Mouse (Mus musculus) A20 (cell line): Measurements from ENCODE around the gene BC051019.

ENCODE experiments used
- DNase-seq: peaks from one replicate; pipeline ENCODE4 v3.0.0-alpha.2; 2011; ENCODE audit warnings: low read depth, low spot score

BC051019 gene

DNA sequence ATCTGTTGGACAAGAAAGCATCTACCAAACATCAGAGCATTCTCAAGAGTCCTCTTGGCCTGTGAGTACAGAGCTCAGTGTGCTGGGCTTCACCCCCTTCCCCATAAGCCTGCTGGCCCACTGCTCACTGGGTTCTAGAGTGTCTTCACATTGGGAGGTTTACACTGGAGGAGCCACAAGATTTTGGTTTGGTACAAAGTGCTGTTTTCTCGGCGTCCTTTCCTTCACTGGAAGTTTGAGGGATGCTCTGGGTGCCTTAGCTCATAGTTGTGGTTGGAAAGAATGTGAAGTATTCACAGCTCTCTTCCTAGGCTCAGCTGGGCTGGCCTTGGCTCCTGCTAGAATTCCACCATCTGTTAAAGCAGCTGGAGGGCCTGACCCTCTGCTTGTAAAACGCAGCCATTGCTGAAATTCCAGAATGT, 14.7 kb downstream of the BC051019 start:
- no peak for DNase-seq

DNA sequence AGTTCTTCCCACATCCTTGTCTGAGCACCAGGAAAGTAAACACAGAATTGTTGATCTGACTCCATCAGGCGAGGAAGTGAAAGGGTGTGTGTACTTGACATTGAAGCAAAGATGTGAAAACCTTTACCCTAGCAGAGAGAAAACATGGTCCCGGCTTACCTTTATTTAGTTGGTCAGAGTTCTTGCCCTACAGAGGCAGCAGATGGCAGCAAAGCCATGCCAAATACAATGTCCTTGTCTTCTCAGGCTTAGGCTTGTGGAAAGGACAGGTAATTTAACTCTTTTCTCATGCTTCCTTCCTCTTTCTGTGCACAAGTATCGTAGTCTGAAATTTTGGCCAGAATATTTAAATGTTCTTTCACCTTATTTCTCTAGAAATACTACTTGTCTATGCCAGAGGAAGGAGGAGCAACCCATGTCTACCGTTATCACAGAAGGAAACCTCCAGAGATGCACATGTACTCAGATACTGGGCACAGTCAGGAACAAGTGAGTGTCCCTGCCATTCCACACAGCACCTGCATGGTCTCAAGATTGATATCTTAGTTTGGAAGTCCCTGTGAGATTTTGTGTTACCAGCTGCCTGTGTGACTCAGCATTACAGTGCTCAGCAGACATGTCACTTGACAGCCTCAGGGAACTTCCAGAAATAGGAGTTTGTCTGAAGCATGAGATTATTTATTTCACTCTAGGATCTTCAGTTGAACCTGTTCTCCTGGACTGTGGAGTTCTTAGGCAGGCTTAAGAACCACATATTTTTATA, 16.4 kb downstream of the BC051019 start:
- peak; percentile 85 for DNase-seq

DNA sequence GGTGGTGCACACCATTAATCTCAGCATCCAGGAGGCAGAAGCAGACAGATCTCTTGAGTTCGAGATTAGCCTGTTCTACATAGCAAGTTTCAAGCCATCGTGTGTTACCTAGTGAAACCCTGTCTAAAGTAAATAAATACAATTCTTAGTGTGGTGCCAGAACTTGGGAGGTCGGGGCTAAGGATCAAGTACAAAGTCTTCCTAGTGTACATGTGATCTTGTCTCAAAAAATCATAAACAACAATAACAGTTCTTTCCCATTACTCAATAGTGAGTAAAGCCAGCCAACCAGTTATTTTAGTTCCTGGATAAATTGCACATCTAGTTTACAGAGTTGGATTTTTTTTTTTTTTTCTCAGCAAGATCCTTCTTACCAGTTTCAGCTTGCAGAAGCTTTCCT, 19.2 kb downstream of the BC051019 start:
- no peak for DNase-seq

DNA sequence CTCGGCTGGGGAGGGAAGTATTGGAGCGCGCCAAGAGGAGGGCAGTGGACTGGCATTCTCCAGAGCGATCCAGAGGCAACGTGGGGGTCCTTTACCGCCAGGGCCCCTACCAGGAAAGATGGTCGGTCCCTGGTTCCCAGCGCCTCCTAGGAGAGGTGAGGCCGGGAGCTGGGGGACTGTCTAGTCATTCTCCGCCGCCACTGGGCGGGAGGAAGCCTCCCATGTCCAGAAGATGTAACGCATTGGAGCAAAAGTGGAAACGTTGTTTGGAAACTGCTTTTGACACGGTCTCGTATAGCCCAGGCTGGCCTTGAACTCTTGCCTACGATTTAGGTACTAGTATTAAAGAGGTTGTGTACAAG, 19.7 kb downstream of the BC051019 start:
- DNase-seq: no peak

DNA sequence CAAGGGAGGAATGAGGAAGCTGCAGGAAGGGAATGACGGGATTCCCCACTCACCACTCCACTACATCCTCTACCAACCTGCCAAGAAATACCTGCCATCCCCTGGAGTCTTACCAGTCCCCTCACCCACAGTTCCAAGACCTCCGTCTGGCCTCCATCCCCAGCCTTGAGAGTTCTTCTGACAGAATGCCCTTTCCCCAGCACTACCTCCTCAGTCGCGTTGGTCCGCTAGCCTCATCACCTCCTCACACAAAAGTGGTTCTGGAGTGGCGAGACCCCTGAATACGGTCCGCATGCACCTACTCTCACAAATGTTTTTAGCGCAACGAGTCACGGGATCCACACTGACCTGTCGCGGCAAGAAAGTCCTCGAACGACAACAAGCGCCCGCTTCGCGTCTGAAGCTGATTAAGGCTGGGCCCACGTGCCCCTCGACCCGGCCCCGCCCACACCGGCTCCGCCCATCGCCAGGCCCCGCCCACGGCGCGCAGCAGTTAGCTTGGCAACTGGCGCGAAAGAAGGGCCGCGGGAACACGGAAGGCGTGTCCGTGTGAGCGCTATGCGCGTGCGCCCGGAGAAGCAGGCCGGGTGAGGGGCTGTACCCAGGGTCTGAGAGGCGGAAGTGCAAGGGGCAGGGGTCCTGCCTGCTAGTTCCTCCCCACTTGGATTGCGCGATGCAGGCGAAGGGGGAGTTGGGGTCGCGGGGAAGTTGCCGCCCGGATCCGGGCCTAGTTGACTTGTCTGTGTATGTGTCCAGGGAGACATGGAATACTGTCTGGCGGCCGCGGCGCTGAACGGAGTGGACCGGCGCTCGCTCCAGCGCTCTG, 20.2 kb downstream of the BC051019 start, which contains the start of the genes St5 and Akip1:
St5 (minus strand) TSS at position 416 of the 826 bp plus-strand sequence.
Akip1 (plus strand) TSS at position 501 of the 826 bp plus-strand sequence.
- DNase-seq: peak; percentile 97

DNA sequence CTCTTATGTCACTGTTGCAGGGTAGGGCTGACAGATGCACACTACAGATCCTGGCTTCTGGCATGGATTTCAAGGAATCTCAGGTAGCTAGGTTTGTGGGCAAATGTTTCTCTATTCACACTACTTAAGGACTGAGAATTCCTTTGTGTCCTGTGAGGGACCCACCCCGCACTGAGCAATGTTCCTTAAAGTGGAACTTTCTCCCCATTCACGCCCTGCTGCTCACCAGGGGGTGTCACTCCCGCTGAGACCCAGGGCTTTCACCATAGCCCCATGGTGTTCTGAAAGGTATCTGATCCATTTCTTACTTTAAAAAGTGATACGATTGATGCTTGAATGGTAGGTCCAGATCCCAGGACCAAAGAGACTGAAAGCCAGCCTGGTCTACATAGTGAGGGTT, 20.9 kb downstream of the BC051019 start:
- DNase-seq: no peak

DNA sequence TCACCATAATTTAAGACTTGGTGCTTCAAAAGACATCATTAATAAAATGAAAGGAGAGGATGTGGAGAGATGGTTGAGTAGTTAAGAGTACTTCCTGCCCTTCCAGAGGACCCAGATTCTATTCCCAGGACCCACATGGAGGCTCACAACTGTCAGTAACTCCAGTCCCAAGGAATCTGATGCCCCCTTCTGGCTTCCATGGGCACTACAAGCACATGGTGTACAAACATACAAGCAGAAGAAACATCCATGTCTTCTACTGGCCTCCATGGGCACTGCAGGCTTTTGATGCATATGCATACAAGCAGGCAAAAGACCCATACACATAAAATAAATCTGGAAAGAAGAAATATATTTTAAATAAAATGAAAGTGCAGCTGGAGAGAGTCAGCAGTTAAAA, 23.4 kb downstream of the BC051019 start:
- peak; percentile 40 for DNase-seq

DNA sequence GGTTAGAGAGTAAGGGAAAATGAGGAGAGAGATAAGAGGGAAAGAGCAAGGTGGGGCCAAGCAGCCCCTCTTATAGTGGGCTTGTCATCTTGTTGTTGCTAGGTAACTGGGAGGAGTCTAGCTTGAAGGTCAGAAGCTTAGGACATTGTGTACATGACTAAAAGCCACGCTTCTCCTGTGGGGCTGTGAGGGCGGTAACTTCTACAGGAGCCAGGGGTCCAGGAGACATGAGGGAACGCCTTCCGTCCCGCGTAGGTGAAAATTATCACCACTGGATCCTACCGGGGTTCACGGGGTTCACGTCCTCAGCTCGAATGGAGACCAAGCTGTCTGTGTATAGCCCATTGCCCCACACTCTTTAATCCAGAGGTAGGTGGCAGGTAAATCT, 28.3 kb downstream of the BC051019 start:
- DNase-seq: no peak

DNA sequence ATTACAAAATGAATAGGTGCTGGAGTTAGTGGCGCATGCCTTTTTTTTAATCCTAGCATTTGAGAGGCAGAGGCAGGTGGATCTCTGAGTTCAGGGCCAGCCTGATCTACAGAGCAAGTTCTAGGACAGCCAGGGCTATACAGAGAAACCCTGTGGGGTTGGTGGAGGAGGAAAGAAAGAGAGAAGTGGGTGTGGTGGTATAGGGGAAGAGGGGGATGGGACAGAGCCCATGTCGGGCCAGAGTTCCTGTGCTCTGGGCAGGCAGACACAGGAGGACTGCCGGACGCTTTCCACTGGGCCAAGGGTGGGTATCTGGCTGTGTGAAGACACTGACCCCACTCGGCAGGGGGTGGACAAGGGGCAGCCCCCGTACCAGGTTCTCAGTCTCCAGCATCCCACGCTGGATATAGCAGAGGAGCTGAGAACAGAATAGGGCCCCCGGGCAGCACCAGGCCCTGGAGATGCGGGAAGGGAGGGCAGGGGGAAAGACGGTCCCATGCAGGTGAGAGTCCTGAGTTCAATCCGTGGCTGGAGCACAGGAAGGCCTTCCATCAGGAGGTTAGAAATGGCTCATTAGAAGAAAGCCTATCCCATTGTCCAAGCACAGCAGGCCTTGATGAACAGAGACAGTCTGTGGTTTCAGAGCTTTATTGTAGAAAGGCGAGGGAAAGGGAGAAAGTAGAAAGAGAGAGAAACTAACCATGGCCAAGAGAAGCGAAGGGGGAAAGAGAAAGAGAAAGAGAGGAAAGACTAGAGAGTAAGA, 28.9 kb downstream of the BC051019 start:
- no peak for DNase-seq

DNA sequence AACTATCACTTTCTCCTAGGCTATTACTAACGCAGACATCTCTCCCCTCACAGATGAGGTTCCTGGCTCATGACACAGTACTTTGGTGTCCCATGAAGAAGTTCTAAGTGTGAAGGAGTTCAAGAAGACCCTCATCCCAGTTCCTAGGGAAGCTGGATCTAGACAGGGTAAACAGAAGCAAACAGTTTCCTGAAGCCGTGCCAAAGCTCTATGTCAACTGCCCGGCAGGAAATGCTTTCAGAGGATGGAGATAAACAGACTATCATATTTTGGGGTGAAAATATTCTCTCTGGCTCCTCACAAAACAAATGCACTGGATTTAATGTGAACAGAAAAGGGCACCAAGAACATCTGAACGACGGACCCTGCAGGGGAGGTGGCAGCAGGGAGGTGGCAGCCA, 32.7 kb downstream of the BC051019 start:
- no peak for DNase-seq

DNA sequence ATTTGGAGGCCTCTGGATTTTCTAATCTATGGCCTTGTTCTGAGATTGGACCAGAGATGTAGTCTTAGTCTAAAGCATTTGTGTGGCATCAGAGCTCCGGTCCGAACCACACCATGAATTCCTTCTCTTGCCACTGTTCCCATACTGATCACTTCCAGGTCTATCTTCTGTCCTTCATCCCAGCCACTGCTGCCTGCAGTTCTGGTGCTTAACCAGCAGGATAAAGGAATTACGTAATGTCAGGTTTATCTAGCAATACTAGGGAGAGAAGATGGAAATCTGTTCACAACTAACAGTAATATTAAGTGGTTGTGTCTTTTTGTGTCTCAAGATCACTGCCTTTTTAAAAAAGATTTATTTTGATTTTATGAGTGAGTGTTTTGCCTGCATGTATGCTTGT, 33.5 kb downstream of the BC051019 start:
- no peak for DNase-seq

DNA sequence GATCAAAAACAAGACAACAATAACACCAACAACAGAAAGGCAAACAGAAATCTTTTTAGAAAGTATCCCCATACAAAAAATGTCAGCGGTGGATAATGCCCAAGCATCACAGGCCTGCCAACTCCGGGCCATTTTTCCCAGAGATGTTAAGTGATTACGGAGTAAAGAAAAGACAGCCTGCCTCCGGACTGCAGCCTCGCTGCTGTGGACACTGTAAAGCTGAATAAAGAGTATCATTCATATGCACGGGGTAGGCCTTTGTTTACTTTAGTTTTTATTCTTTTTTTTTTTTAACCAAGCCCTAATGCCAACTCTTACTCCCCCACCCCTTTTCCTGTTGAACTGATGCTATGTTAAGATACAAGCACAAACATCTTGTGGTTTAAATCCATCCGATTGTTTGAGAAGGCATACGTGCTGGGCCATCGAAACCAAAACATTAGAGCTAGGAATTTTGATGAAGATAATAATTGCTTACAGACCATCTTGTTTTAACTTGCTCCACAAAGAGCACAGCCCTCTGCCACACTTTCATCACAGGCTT, 37.0 kb downstream of the BC051019 start:
- DNase-seq: no peak

DNA sequence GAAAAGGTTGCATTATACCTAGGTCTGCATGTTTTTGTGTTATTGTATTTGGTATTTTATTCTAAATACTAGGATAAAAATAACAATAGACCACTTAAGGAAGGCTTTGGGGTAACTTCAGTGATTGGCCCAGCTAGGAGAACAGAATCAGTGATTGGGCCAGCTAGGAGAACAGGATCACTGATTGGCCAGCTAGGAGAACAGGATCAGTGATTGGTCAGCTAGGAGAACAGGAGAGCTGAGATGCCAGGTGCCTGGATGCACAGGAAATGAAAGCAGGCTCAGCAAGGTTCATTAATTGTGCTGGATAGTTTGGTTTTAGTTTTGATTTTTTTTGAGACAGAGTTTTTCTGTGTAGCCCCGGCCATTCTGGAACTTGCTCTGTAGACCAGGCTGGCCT, 42.8 kb downstream of the BC051019 start:
- DNase-seq: peak; percentile 30

DNA sequence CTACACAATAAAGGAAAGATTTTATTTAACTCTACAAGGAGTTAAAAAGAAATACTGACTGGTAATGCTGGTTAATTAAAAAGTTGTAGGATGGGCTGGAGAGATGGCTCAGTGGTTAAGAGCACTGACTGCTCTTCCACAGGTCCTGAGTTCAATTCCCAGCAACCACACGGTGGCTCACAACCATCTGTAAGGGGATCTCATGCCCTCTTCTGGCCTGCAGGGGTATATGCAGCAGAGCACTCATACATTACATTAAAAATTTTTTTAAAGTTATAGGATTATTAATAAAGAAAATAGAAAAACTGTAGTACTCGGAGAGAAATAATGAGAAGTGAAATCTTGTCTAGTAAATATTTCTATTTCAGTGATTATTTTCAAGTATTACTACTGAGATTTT, 43.4 kb downstream of the BC051019 start:
- no peak for DNase-seq

DNA sequence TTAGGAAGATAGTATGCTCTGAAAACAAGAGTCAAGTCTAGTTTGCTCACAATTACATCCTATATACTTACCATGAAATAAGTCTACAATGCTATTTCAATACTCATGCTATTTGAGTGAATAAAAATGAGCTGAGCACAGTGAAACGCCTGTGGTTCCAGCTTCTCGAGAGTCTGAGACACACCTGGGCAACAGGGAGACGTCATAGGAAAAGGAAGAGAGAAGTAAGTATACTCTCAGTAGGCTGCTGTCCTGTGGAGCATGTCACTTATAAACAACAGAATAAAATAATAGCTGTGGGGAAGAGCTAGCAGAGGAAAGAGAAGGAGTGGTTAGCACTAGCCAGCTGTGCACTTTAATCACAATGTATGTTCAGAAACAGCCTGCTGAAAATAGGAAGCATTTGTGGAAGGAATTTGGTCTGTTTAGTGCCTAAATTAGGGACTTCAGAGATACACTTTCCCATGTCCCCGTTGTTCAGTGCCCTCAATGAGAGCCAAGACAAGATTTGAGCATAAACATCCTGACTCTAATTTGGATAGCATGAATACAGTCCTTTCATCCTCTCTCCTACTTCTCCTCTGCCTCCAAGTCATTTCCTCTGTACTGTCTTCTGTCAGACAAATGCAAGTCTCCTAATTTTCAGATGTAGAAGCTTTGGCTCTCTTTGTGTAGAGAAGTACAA, 48.6 kb downstream of the BC051019 start:
- DNase-seq: peak; percentile 57

DNA sequence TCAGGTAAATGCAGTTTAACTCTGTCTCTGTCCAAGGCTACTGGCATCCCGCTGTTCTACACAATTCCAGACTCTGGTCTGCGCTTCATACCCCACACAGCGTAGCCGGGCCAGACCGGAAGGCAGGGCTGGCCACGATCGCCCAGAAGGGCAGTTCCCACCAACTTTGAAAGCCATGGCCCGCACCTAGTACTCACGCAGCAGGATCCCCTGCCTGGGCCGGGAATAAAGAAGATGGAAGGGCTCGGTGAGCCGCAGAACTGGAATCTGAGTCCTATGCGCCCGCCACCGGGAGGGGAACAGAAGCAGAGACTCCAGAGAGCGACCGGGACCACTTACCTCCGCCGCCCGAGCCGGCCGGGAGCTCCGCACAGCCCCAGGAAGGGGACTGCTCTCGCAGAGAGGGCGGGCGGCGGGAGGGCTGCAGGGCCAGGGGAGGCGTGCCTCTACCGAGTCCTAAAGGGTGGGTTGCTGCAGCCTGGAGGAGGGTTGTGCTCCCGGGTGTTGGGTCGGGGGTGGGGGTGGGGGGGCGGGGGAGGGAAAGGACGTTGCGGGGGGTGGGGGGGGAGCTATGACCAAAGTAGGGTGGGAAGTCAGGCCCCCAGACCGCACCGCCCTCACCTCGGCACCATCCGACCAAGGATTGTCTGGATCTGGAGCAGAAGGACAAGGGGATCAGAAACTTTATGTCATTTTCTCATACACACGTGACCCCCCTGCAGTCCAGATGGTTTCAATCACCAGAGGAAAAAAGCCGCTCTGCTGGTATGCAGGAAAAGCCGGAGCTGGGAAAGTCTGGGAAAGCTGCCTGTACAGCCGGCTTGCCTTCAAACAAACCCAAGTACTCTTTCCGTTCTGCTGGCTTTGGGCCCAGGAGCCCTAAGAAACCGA, 51.8 kb downstream of the BC051019 start:
- no peak for DNase-seq

DNA sequence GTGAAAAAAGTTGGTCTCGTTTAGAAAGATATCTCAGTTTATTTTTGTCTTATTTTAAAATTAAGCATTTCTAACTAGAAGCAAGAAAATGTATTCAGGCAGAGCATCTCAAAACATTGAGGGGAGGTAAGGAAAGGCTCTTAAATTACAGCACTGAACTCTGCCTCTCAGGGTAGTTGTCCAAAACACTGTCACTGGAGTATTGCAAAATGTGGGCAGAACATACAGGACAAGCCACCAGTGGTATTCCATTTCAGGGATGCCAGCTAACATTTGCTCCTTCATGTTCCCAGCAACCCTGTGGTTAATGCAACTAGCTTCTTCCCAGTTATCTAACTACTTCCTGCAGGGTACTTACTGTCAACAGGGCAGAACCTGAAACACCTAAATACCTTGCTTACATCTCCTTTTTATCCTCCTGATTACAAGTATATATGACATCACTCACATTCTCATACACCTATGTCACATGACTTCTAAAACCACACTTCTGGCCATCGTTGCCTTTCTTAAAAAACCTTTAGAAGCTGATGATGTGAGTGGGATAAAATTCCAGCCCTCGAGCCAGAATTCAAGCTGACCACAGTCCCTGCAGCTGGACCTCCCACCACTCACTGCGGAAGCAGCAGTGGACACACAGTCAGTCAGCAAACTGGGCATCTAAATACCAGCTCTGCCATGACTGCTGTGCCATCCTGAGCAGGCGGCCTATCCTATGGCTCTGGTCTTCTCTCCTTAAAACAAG, 54.1 kb downstream of the BC051019 start:
- no peak for DNase-seq

DNA sequence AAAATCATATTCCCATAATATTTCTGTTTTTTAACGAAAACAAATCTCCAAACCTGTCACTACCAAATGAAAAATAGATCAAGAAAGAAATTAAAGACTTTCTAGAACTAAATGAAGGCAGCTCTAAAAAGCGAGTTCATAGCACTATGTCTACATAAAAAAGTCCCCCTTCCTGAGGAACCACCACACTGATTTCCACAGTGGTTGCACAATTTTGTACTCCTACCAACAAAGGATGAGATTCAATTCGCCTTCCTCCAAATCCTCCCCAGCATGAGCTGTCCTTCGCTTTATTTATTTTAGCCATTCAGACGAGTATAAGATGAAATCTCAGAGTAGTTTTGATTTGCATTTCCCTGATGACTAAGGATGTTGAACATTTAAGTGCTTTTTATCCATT, 57.0 kb downstream of the BC051019 start:
- DNase-seq: no peak

DNA sequence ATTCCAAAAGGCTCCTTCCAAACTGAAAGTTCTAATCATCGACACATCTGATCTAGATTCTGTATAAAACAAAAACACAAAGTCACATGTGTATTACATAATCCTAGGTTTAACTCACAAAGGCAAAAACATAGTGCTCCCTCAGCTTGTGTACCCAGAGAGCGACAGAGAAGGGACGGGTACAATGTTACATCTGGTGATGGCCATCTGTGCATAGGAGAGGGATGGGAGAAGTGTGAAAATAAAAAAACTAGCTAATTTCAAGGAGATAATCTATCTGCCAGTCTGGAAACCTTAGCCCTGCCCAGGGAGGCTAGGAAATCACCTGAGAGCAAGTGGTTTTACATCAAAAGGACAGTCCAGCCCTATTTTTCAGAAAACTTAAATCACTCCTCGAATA, 61.0 kb downstream of the BC051019 start:
- DNase-seq: no peak
